Mouse (Mus musculus): Measurements from ENCODE around the gene Nfasc.

GRCm38 (mm10) chr1:132598024-132598423 is 143.6 kb downstream of the Nfasc start:
- TF ChIP-seq POLR2A (IDR thresholded peaks at IDR 0.05; ENCODE audit: borderline replicate concordance, low read depth, low read length) (no peak), CTCF (IDR thresholded peaks at IDR 0.05; ENCODE audit: low read depth, low read length) (no peak)
